Mouse (Mus musculus): ENCODE data around the gene Dcun1d2. TPM values are rescaled to one million over a fixed set of nuclear protein-coding genes. Genes with fewer than 3 reads are reported as not detected.

Dcun1d2 gene
- polyA plus RNA-seq, 1 experiment = 8.7 TPM

GRCm38 (mm10) chr8:13208627-13209355, 79.1 kb downstream of the Dcun1d2 start:
- H3K4me3 ChIP-seq (ENCODE audit: low read depth, low read length) = no peak overlapping the region
- H3K36me3 ChIP-seq (ENCODE audit: control insufficient read depth, insufficient read depth, low read length) = no peaks in the 10 kb centered on the region
- TF ChIP-seq POLR2A (IDR thresholded peaks at IDR 0.05; ENCODE audit: low read depth, low read length) (no peak), CTCF (IDR thresholded peaks at IDR 0.05; ENCODE audit: extremely low read depth, insufficient read length, insufficient replicate concordance, low read depth, low read length) (peak; percentile 21; the same call in 1 of the 2 replicates)
- no peaks in the 10 kb centered on the region for H3K27me3 ChIP-seq (ENCODE audit: control insufficient read depth, insufficient read depth, low read length)
- H3K4me1 ChIP-seq (ENCODE audit: control insufficient read depth, insufficient read depth, insufficient read length, low read length) = peaks cover 17% of the 10 kb centered on the region
- H3K27ac ChIP-seq (ENCODE audit: insufficient read depth, low read depth, low read length) = no peak overlapping the region
- 22% methylated on average over 6 of the region's 6 CpGs for WGBS

- H3K36me3 ChIP-seq (ENCODE audit: control insufficient read depth, insufficient read depth, low read length) = 0 out of 2 replicates have a peak, but pooled peaks cover 1% of the 10 kb centered on the region
- no peak for TF ChIP-seq CTCF (IDR thresholded peaks at IDR 0.05; ENCODE audit: extremely low read depth, insufficient read length, insufficient replicate concordance, low read depth, low read length)
- TF ChIP-seq POLR2A (IDR thresholded peaks at IDR 0.05; ENCODE audit: low read depth, low read length) = no peak
- H3K27ac ChIP-seq (ENCODE audit: insufficient read depth, low read depth, low read length) = no peak overlapping the region; the same call in 1 of the 2 replicates
These were observed 81.6 kb downstream of the Dcun1d2 start for GRCm38 (mm10) chr8:13206290-13206689.

More at GRCm38 (mm10) chr8:13206290-13206689, 81.6 kb downstream of the Dcun1d2 start:
- Histone ChIP-seq H3K4me1 (ENCODE audit: control insufficient read depth, insufficient read depth, insufficient read length, low read length) (peaks cover 23% of the 10 kb centered on the region), H3K27me3 (ENCODE audit: control insufficient read depth, insufficient read depth, low read length) (no peaks in the 10 kb centered on the region), H3K4me3 (ENCODE audit: low read depth, low read length) (no peak overlapping the region)
- 14% methylated on average over 5 of the region's 5 CpGs for WGBS

Other genes starting within 250 kb of the Dcun1d2 start
- gene Proz, start 227.2 kb downstream of the Dcun1d2 start, polyA plus RNA-seq (2012; rRNA removed) = 28.0 and 33.2 TPM in 2 replicates
- gene Pcid2, start 182.7 kb downstream of the Dcun1d2 start, polyA plus RNA-seq (2012; rRNA removed) = 8.5 and 13.0 TPM in 2 replicates
- gene Cul4a, start 182.5 kb downstream of the Dcun1d2 start, polyA plus RNA-seq (2012; rRNA removed) = 19.2 and 23.8 TPM in 2 replicates
- gene Lamp1, start 129.0 kb downstream of the Dcun1d2 start, polyA plus RNA-seq (2012; rRNA removed) = 355 and 658 TPM in 2 replicates
- 22.5 and 58.8 TPM in 2 replicates for gene Grtp1, start 87.5 kb downstream of the Dcun1d2 start, polyA plus RNA-seq (2012; rRNA removed)
- gene Adprhl1, start 34.0 kb downstream of the Dcun1d2 start, polyA plus RNA-seq (2012; rRNA removed) = not detected in 2 replicates
- 11.4 and 38.4 TPM in 2 replicates for gene Tmco3, start 59 bp upstream of the Dcun1d2 start, polyA plus RNA-seq (2012; rRNA removed)
- gene Tfdp1, start 50.6 kb upstream of the Dcun1d2 start, polyA plus RNA-seq (2012; rRNA removed) = 13.3 and 22.7 TPM in 2 replicates
- 0.06 and 0.13 TPM in 2 replicates for gene Atp4b, start 108.7 kb upstream of the Dcun1d2 start, polyA plus RNA-seq (2012; rRNA removed)
- not detected in 2 replicates for gene Grk1, start 117.0 kb upstream of the Dcun1d2 start, polyA plus RNA-seq (2012; rRNA removed)
- gene Tmem255b, start 147.1 kb upstream of the Dcun1d2 start, polyA plus RNA-seq (2012; rRNA removed) = 7.3 and 11.0 TPM in 2 replicates
- gene Gas6, start 206.4 kb upstream of the Dcun1d2 start, polyA plus RNA-seq (2012; rRNA removed) = 42.6 and 58.3 TPM in 2 replicates